Mouse (Mus musculus) kidney, adult 2 months (tissue): ENCODE data around the gene Tktl1.

Experiments used
- CTCF ChIP-seq: fragments of 200-500 bp; conservative IDR thresholded peaks from 2 replicates; pipeline ENCODE4 v1.5.1; 2011; ENCODE audit warnings: low read depth, mild to moderate bottlenecking, control low read depth, low read length, moderate library complexity, mixed read lengths; ENCODE audit not compliant: insufficient read depth, insufficient read length
- POLR2A ChIP-seq: fragments of 200-500 bp; IDR thresholded peaks from one replicate; pipeline ENCODE4 v1.6.1; 2011; ENCODE audit warnings: low read depth, low read length, control low read depth

GRCm38 (mm10) chrX:74167738-74168137 lies 9.3 kb upstream of the Tktl1 start, which contains the start of gene Tex28:
- no peak for TF ChIP-seq POLR2A
- no peak for TF ChIP-seq CTCF
